Mouse (Mus musculus) lung, adult 2 months (tissue): Measurements from ENCODE around the gene Decr2.
"Not testable (repeated sequence)": the region's sequence is repeated elsewhere in the genome, so short reads cannot be mapped to it uniquely, and the experiment has no call there.

ENCODE experiments used
- CTCF ChIP-seq: fragments of 200-500 bp; IDR thresholded peaks from 2 replicates; pipeline ENCODE4 v1.5.1; 2011; ENCODE audit warnings: mild to moderate bottlenecking, low read length, control low read depth; ENCODE audit not compliant: insufficient read depth
- POLR2A ChIP-seq: fragments of 200-500 bp; IDR thresholded peaks from 2 replicates; pipeline ENCODE4 v1.6.1; 2011; ENCODE audit warnings: low read depth, mild to moderate bottlenecking, control low read depth, low read length, borderline replicate concordance; ENCODE audit errors: extremely low read depth

- not testable (repeated sequence) for TF ChIP-seq POLR2A, CTCF
Measured at GRCm38 (mm10) chr17:26114461-26114860, 24.3 kb upstream of the Decr2 start.
